Mouse (Mus musculus) left cerebral cortex, adult 11 months (tissue): ENCODE results near the gene Synpr.

Experiments
- DNase-seq: peaks from one replicate; pipeline ENCODE4 v3.0.0; 2022; ENCODE audit warnings: low spot score

The Synpr gene

DNA sequence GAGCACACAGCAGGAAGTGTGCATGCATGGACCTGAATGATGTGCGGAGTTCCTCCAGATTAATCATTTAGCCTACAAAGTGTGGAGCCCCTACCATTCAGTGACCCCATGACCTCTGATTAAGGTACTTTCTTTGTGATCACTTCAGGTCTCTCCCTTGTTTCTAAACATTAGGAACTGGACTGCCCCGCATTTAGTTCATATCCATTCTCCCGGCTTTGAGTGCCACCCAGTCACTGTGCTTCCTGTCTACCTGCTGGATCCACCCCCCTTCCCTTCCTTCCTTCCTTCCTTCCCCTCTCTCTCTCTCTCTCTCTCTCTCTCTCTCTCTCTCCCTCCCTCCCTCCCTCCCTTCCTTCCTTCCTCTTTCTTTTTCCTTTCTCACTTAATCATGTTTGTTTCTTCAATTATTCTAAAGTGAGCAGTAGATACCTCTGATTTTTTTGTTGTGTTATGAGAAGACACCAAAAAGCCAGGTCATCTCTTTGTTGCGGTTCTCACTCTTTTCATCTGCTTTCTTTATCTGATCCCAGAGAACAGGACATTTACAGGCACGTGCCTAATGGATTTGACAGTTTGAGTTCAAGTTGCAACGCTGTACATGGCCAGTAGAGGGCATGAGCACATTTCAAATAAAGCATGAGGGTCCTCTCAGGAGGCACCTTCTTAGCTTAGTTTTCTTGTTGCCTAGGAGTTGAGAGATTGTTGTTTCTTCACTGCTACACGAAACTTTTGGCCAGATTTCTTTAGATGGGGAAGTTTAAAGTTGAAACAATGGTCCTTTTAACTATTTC is 71.2 kb downstream of the Synpr start:
- peak; percentile 57 for DNase-seq

DNA sequence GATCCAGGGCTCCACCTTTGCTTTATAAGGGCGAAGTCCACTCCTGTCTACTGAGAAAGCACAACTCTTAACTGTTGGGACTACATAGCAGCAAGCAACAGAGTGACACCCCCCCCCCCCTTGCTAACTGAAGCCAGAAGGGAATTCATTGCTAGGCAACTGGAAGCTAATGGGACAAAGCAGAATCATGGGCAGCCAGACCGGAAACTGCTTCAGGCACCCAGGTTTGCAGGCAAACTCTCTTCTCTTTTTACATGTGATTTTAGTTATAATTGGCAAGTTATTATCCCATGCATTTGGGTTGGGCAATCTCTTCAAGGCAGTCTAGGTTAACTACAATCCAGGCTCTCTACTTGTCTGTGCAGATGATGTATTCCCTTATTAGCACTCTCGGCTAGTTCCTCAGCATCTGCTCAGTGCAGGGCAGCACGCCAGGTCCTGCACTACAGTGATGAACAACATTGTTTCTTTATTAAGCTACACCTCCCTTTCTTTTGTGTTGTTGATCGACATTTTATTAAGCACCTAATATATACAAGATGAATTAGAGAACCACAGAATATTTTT is 72.6 kb downstream of the Synpr start:
- no peak for DNase-seq

- no peak for DNase-seq
These were observed 73.5 kb downstream of the Synpr start for GRCm38 (mm10) chr14:13358037-13358436.

DNA sequence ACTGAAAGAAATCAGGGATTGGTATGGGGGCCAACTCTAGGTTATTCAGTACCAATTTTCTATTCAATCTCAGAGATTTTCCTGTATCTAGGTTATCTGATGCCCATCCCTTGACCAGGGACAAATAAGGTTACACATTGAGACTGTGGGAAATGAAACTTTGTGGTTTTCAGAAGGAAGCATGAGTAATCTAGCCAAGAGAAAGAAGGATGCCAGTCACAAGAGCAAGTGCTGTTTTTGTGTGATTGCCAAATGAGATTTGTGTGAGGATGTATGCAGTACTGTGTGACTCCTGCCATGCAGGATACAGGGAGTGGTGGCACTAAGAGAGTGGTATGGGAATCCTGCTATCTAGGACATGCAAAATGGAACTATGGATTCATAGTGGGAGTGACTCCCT is 76.6 kb downstream of the Synpr start:
- no peak for DNase-seq

DNA sequence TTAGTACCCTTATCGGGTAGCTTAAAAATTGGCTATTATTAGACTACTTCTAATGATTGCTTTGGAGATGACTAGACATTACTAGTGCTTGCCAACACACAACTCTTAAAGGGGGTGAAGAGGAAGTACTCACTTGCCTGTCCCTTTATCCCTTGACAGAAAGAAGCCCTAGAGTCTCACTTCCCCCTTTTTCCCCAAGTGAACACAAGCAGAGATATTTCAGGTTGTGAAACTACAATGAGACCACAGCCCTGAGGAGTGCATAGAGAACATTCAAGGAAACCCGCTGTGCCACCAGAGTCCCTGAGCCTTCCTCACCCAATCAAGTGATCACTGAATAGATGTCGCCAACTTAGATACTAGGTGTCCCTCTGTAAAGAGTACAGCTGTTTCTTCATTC is 77.1 kb downstream of the Synpr start:
- no peak for DNase-seq

- DNase-seq: no peak
These were observed 83.7 kb downstream of the Synpr start for GRCm38 (mm10) chr14:13368309-13368708.

DNA sequence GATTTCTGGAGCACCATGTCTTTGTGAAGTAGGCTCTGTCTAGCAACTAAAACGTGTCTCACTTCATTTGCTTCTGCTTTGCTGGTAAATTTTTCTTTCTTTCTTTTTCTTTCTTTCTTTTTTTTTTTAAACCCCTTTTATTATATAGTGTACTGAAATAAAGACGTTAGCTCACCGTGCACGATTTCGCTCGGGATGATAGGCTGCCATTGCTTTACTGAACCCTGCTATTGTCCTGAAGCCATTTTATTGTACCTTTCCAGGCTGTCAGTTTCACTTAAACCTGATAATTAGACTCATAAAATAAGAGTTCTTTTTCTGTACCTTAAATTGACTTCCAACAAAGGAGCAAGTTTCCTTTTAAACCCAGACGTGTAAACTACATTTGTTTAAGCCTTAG is 104.5 kb downstream of the Synpr start:
- no peak for DNase-seq

DNA sequence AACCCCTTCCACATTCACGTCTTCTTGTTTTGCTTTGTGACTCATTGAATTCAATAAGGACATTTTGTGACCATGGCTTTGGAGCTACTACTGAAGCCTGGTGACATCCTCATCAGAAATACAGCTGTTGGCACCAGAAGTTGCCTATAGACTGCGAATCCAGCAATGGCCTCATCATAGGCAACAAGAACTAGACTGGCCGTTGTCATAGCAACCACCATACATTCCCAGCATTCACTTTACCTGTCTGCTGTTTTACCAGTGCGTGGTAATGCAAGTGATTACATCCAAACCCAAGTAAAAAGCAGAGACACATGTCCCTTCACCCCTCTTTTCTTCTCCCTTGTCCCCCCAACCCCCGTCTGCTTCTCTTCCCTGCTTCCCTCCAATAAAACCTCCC is 105.4 kb downstream of the Synpr start:
- DNase-seq: no peak

DNA sequence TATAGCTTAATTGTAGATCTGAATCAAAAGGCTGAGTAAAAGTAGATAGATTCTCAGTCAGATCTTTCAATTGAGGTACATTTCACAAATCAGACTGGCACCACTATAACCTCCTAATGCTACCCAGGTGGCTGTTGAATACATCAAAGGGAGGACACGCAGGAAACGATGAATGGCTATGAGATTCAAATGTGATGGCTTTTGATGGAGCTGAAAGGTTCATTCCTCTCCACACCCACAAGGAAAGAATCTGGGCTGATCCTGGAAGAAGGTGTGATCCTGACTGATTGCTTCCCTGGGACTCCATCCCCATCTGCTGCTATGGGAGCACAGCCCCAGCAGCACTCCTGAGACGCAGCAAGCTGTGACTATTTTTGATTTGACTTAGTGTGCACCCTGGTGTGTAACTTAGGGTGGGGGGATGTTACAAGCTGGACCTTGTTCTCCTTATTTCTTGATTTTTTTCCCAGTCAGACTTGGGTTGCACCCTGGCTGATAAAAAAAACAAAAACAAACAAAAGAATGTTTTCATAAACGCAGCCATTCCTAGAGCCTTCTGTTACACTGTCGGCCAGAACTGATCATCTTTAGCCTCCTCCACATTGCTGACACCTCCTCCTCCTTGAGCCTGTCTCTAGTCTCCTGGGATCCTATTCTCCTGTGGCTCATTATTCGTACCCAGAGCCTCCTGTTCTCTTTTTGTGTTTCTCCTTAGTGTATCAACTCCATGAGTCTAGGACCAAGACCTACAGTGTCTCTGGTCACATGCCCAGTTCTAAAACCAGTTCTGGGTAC is 114.8 kb downstream of the Synpr start:
- DNase-seq: no peak

- DNase-seq: no peak
These were observed 127.1 kb downstream of the Synpr start for GRCm38 (mm10) chr14:13411636-13412035.

DNA sequence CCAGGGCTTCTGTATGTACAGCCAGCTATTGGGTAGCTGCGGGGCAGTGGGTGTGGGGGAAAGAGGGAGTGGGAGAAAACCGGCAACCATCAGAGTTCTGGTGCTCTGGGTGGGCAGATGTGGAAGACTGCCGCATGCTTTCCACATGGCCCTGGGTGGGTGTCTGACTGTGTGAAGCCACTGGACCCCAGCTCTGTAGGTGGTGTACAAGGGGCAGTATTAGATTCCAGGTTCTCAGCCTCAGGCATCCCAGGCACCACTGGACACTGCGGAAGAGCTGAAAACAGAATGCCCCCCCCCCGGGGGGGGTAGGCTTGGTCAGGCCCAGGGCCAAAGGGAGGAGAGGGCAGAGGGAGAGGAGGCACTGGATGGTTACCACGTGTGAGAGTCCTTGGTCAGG is 156.1 kb downstream of the Synpr start:
- no peak for DNase-seq

- no peak for DNase-seq
These were observed 160.3 kb downstream of the Synpr start for GRCm38 (mm10) chr14:13444908-13445307.

GRCm38 (mm10) chr14:13453461-13454204 is 169.1 kb downstream of the Synpr start:
- DNase-seq: peak; percentile 19

GRCm38 (mm10) chr14:13454991-13455390 is 170.4 kb downstream of the Synpr start:
- DNase-seq: no peak

- no peak for DNase-seq
These were observed 174.8 kb downstream of the Synpr start for GRCm38 (mm10) chr14:13459333-13459732.

- DNase-seq: no peak
These were observed 184.6 kb downstream of the Synpr start for GRCm38 (mm10) chr14:13469211-13469610.

- no peak for DNase-seq
These were observed 193.2 kb downstream of the Synpr start for GRCm38 (mm10) chr14:13477821-13478220.

- no peak for DNase-seq
These were observed 220.8 kb downstream of the Synpr start for GRCm38 (mm10) chr14:13505355-13505754.

GRCm38 (mm10) chr14:13518608-13519139 is 234.1 kb downstream of the Synpr start:
- DNase-seq: no peak

DNA sequence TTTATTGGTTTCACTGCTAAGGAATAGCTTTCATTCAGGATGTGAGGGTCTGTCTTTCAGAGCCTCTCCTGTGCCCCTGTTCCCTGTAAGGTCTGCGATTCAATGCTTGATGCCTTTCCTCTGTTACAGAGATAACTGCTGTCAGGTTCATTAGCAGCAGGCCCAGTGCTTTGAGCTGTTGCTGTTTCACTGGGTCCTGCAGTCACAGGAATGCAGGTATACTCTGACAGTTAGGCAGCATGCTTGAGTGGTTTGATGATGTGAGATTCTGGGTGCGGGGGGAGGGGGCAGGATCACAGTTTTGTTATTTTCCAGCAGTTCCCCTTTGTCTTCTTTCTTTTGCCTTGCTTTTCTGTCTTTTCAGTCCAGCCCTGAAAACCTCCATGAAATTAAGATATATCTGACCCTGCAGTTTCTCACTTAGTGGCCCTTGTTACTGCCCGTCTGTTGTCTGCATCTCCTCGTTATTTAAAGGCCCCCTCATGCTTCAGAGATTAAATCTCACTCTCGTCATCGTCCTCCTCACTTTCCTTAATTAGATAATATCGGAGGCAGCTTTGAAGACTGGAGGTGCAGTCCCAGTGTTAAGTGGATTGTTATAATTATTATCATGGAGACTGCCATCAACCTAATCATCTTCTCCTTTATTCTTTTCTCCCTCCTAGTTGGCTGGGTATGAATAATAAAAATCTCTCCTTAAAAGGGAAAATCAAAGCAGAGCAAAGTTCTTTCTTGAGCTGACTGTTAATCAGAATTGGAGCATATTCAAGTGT is 234.8 kb downstream of the Synpr start:
- DNase-seq: no peak

- DNase-seq: no peak
These were observed 263.2 kb downstream of the Synpr start for GRCm38 (mm10) chr14:13547746-13548145.
